Comparison of ENCODE assay signal across 28 mouse cellular contexts in the genomic region with DNA sequence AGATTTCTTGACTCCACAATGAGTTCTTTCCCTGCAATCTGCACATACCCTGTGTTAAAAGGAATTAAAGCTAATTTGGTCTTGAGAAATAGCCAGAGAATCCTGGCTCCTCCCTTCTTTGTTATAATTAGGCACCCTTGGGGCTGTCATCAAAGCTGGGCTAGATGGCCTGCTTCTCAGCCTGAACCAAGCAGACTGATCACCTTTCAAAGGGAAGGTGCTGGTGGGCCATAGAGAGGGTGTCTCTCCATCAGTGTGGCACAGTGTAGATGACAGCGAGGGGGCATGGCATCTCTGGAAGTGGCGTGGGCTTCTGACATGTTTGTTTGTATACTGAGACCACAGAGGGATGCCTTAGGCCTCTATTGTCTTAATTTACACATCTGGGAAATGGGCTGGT. TPM values are rescaled to one million over a fixed set of nuclear protein-coding genes. Genes with fewer than 3 reads are reported as not detected.
"Had no signal": no experiment of that assay in that cellular context is flagged by ENCODE, and none has a peak within 500 bp of the region (broad histone marks: within the 10 kb centered on the region; RNA-seq: fewer than 3 reads in every experiment).

No protein-coding gene starts in this region.

- H3K27ac ChIP-seq: left cerebral cortex, adult 2 months; limb, embryonic 10.5 days; limb, embryonic 12.5 days; limb, embryonic 13.5 days; limb, embryonic 15.5 days; liver, embryonic 12.5 days; liver, embryonic 13.5 days; liver, embryonic 14.5 days; liver, embryonic 15.5 days; lung, embryonic 15.5 days; macrophage; midbrain, embryonic 12.5 days; midbrain, embryonic 15.5 days; neural tube, embryonic 12.5 days had no signal

- H3K4me1 ChIP-seq: megakaryocyte, embryonic 14.5 days had no signal

- H3K9ac ChIP-seq: limb, embryonic 12.5 days; limb, embryonic 13.5 days; limb, embryonic 15.5 days; liver, embryonic 12.5 days; liver, embryonic 13.5 days; liver, embryonic 14.5 days; liver, embryonic 15.5 days; liver, postnatal 0 days; lung, embryonic 14.5 days; lung, embryonic 15.5 days; midbrain, embryonic 12.5 days; midbrain, embryonic 15.5 days; neural tube, embryonic 12.5 days had no signal

- H3K9me3 ChIP-seq: limb, embryonic 10.5 days; limb, embryonic 12.5 days; limb, embryonic 13.5 days; limb, embryonic 15.5 days; liver, embryonic 12.5 days; liver, embryonic 15.5 days; lung, embryonic 15.5 days; midbrain, embryonic 12.5 days; midbrain, embryonic 15.5 days; neural tube, embryonic 12.5 days had no signal

- ATAC-seq: liver, embryonic 12.5 days; liver, postnatal 0 days; lung, postnatal 0 days; midbrain, embryonic 15.5 days had no signal

- H3K36me3 ChIP-seq: limb, embryonic 12.5 days; limb, embryonic 13.5 days; limb, embryonic 15.5 days; liver, embryonic 12.5 days; liver, embryonic 13.5 days; liver, embryonic 15.5 days; lung, embryonic 15.5 days; midbrain, embryonic 12.5 days; midbrain, embryonic 15.5 days; neural tube, embryonic 12.5 days had no signal

- H3K27me3 ChIP-seq: limb, embryonic 12.5 days; limb, embryonic 13.5 days; limb, embryonic 15.5 days; liver, embryonic 12.5 days; liver, embryonic 13.5 days; liver, embryonic 15.5 days; lung, embryonic 15.5 days; midbrain, embryonic 12.5 days; midbrain, embryonic 15.5 days; neural tube, embryonic 12.5 days had no signal

- H3K4me2 ChIP-seq: limb, embryonic 12.5 days; limb, embryonic 13.5 days; limb, embryonic 15.5 days; liver, embryonic 11.5 days; liver, embryonic 12.5 days; liver, embryonic 13.5 days; liver, embryonic 15.5 days; lung, embryonic 14.5 days; lung, embryonic 15.5 days; midbrain, embryonic 12.5 days; midbrain, embryonic 15.5 days; neural tube, embryonic 12.5 days had no signal

- H3K4me3 ChIP-seq: left cerebral cortex, adult 2 months; limb, embryonic 10.5 days; limb, embryonic 12.5 days; limb, embryonic 13.5 days; limb, embryonic 15.5 days; liver, embryonic 12.5 days; liver, embryonic 13.5 days; liver, embryonic 15.5 days; lung, embryonic 15.5 days; megakaryocyte, embryonic 14.5 days; midbrain, embryonic 12.5 days; midbrain, embryonic 15.5 days; myocyte; neural tube, embryonic 12.5 days had no signal

- DNase-seq: liver; liver, embryonic 13.5 days; liver, postnatal 0 days; lung, adult 18-20 months; lung, adult 2 months; lung, embryonic 14.5 days; lung, postnatal 10 days; lung, postnatal 14 days; lung, postnatal 36 days; lung, postnatal 4 days; midbrain, embryonic 14.5 days had no signal

RNA-seq across cellular contexts. Expression of a gene that starts 9.5 kb away (rescaled TPM):
- polyA plus RNA-seq: macrophage, myocyte had no signal
